Mouse (Mus musculus) small intestine, adult 2 months (tissue): ENCODE results near the gene Klf12. TPM values are rescaled to one million over a fixed set of nuclear protein-coding genes. Genes with fewer than 3 reads are reported as not detected.

Source experiments
- H3K27ac ChIP-seq: fragments of 200-500 bp; 2 replicates; pipeline ENCODE4 v1.5.1; 2012; ENCODE audit warnings: low read depth, low read length, control low read depth, inconsistent platforms; ENCODE audit not compliant: insufficient read depth
- H3K27me3 ChIP-seq: fragments of 200-500 bp; 2 replicates; pipeline ENCODE4 v1.6.1; 2012; ENCODE audit warnings: mild to moderate bottlenecking, moderate library complexity, low read length, inconsistent platforms; ENCODE audit not compliant: control insufficient read depth, insufficient read depth
- H3K36me3 ChIP-seq: fragments of 200-500 bp; 2 replicates; pipeline ENCODE4 v1.6.1; 2012; ENCODE audit warnings: mild to moderate bottlenecking, low read length, control low read depth, inconsistent platforms; ENCODE audit not compliant: control insufficient read depth, insufficient read depth
- H3K4me1 ChIP-seq: fragments of 200-500 bp; 2 replicates; pipeline ENCODE4 v1.6.1; 2012; ENCODE audit warnings: low read length, inconsistent platforms, mixed read lengths; ENCODE audit not compliant: control insufficient read depth, insufficient read depth, insufficient read length
- H3K4me3 ChIP-seq: fragments of 200-500 bp; 2 replicates; pipeline ENCODE4 v1.5.1; 2012; ENCODE audit warnings: low read depth, mild to moderate bottlenecking, control low read depth, inconsistent platforms, low read length, moderate library complexity
- CTCF ChIP-seq: fragments of 200-500 bp; IDR thresholded peaks from 2 replicates; pipeline ENCODE4 v1.5.1; 2012; ENCODE audit warnings: low read depth, mild to moderate bottlenecking, control low read depth, inconsistent platforms, low read length, moderate library complexity, mixed read lengths; ENCODE audit not compliant: insufficient replicate concordance, insufficient read length; ENCODE audit errors: extremely low read depth
- POLR2A ChIP-seq: fragments of 200-500 bp; IDR thresholded peaks from 2 replicates; pipeline ENCODE4 v1.6.1; 2012; ENCODE audit warnings: low read depth, mild to moderate bottlenecking, control low read depth, inconsistent platforms, low read length, moderate library complexity
- WGBS: fragments of 180-500 bp; shearing (Covaris S2); methylation state at CpG from one replicate; pipeline ENCODE4 v1.1.7; 2018; 5-methylcytosine and 5-hydroxymethylcytosine counted together
- polyA plus RNA-seq: library from polyadenylated mRNA; depleted of rRNA; stranded (reverse); fragments of >200 nt; gene quantifications from 2 replicates; pipeline ENCODE4 v1.2.3, GENCODE M21; 2012

The Klf12 gene
- polyA plus RNA-seq, 1 experiment: 1.1 TPM

DNA sequence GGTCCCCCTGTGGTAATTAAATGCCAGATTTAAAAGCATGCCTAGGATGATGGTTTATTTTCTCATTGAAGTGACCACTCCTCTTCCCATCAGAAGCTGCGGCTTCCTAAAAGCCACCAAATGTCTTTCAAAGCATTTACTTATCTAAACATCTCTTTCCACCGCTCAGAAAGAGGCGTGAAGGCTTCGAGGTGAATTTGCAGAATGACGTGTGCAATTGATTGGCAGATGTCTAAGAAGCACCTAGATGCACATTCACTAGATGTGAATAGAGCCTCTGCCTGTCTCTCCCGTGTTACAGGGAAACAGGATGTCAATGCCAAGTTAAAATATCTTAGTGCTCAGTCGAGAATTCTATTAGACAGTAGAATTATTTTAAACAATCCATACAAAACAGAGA lies 1.8 kb downstream of the Klf12 start:
- Histone ChIP-seq H3K27ac (no peak overlapping the region), H3K36me3 (no peaks in the 10 kb centered on the region), H3K4me3 (no peak overlapping the region), H3K27me3 (peaks cover 26% of the 10 kb centered on the region), H3K4me1 (peaks cover 16% of the 10 kb centered on the region)
- 14% methylated on average over 7 of the region's 7 CpGs for WGBS
- TF ChIP-seq CTCF: no peak
- no peak for TF ChIP-seq POLR2A

DNA sequence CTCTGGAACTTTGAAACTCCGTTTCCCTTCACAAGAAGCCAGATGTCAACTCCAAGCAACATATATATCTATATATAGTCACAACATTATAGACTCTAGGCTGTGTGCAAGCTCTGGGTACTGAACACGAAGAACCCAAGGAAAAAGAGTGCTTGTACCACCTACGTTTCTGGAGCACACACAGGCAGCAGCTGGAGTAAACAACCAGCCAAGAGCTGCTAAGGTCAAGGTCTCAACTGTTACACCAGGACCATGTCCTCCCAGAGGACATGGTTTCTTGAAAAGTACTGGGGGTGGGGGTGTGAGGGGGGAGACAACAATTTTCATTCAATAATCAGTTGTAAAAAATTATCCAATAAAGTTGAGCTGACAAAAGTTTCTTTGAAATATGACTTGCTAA lies 2.7 kb downstream of the Klf12 start:
- H3K36me3 ChIP-seq: no peaks in the 10 kb centered on the region
- 30% methylated on average over 3 of the region's 3 CpGs for WGBS
- TF ChIP-seq POLR2A (no peak), CTCF (no peak)

DNA sequence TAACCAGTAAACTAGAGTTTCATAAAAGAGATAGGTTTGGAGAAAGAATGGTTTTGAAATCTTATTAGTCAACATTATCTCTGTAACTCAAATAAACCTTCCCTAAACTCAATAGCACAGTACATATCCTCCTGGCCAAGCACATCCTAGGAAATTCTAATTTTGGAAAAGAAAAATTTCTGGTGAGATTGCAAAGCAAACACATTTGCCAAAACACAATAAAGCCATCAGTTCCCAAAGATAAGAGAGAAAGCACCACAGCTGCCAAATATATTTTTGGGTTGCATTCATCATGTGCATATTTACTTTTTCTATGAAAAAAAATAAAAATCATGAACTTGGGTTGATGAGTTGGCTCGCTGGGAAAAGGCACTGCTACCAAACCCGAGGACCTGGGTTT lies 10.3 kb downstream of the Klf12 start:
- H3K4me3 ChIP-seq: no peak overlapping the region
- no peaks in the 10 kb centered on the region for H3K4me1 ChIP-seq
- no peaks in the 10 kb centered on the region for H3K36me3 ChIP-seq
- H3K27ac ChIP-seq: no peak overlapping the region
- 80% methylated on average over 2 of the region's 2 CpGs for WGBS
- TF ChIP-seq POLR2A: no peak
- H3K27me3 ChIP-seq: no peaks in the 10 kb centered on the region

More for the DNA sequence above, 2.7 kb downstream of the Klf12 start:
- H3K4me3 ChIP-seq: no peak overlapping the region
- H3K27ac ChIP-seq: no peak overlapping the region
- peaks cover 26% of the 10 kb centered on the region for H3K27me3 ChIP-seq
- H3K4me1 ChIP-seq: peaks cover 16% of the 10 kb centered on the region

DNA sequence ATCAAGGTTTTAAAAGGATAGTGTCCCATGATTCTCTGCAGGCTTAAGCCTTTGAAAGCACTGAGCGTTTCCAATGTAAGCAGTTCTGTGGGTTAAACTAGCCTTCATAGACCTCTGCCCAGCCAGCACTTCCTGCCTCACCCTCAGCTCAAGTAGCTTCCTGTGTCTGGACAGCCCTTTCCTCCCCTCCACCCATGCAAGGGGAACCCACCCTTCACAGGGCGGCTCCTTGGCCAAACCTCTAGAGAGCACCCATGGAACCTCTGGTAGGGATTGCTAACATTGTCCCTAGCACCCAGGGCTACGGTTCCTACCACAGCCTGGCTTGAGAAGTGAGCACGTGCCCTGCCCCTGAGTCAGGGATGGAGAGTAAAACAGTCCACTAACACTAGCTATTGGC lies 23.9 kb downstream of the Klf12 start:
- TF ChIP-seq POLR2A (no peak), CTCF (no peak)
- no peak overlapping the region for H3K4me3 ChIP-seq
- H3K36me3 ChIP-seq: no peaks in the 10 kb centered on the region
- no peaks in the 10 kb centered on the region for H3K27me3 ChIP-seq
- H3K27ac ChIP-seq: no peak overlapping the region
- WGBS: 73% methylated on average over 4 of the region's 4 CpGs
- no peaks in the 10 kb centered on the region for H3K4me1 ChIP-seq

DNA sequence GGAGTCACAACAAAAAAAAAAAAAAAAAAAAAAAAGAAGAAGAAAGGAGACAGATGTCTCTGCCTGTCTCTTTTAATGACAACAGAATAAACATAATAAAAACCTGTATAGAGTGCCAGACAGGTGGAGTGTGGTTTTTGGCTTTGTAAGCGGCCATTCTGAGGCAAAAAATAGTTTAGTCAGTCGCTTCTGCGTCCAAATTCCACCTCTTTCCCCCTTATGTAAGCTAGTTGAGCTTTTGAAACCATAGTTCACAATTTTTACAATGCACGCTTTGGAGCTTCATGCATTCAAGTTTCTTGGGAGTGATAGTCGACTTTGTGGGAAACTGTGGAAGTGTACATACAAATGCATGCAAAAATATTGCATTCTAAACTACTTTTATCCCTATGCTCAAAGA lies 41.4 kb downstream of the Klf12 start:
- Histone ChIP-seq H3K4me1 (no peaks in the 10 kb centered on the region), H3K27me3 (no peaks in the 10 kb centered on the region), H3K27ac (no peak overlapping the region), H3K4me3 (no peak overlapping the region), H3K36me3 (no peaks in the 10 kb centered on the region)
- no peak for TF ChIP-seq POLR2A
- TF ChIP-seq CTCF: no peak
- 78% methylated on average over 5 of the region's 5 CpGs for WGBS

DNA sequence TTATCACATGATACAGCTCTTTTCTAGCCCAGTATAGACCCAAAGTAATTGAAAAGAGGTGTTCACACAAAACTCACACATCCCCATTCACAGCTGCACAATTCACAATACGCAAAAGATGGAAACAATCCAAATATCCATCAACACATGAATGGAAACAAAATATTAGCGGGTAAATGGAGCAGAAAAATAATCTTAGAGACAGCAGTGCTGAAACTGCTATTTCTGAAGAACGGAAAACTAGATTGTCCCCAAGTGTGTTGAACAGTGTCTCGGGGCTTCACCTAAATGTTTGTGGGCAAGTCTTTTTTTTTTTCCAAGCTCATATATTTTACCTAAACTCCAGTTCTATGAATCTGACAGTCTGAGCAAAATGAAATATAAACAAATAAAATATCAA lies 44.6 kb downstream of the Klf12 start:
- TF ChIP-seq POLR2A (no peak), CTCF (no peak)
- Histone ChIP-seq H3K36me3 (no peaks in the 10 kb centered on the region), H3K4me1 (no peaks in the 10 kb centered on the region), H3K4me3 (no peak overlapping the region), H3K27me3 (no peaks in the 10 kb centered on the region), H3K27ac (no peak overlapping the region)
- 89% methylated on average over 4 of the region's 4 CpGs for WGBS

DNA sequence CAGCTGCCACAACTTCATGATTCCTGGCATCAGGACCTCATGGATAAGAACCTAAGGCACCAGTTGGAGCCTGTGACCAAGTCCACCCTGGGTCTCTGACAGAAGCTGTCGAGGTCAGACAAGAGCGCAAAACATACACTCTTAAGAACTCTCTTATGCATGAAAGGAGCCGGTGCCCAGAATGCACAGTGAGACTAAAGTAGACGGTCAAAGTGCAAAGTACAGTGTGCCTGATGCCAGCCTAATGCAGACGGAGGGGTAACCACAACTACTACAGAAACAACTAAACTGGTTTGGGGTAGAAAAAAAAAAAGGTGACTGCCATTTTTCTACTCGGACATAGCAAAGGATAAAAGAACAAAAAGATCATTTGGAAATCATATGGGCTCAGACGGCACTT lies 47.7 kb downstream of the Klf12 start:
- Histone ChIP-seq H3K4me1 (no peaks in the 10 kb centered on the region), H3K4me3 (no peak overlapping the region), H3K36me3 (no peaks in the 10 kb centered on the region), H3K27me3 (no peaks in the 10 kb centered on the region), H3K27ac (no peak overlapping the region)
- WGBS: 35% methylated on average over 7 of the region's 7 CpGs
- no peak for TF ChIP-seq POLR2A
- no peak for TF ChIP-seq CTCF

DNA sequence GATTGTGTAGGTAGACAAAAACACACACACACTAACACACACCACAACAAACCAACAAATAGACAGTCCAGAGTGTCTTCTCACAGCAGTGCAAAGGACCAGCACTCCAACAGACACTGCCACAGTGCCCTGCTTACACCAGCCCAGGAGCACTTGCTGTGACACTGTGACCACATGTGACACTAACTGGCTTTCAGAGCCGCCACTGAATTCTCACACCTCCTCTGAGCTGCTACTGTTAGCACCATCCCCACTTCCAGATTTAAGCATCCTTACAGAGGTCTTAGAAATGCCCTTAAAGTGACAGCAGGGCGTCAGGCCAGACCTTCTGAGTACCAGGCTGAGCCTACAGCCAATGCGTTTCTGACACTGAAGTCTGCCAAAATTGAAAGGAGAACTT lies 48.7 kb downstream of the Klf12 start:
- no peaks in the 10 kb centered on the region for H3K27me3 ChIP-seq
- TF ChIP-seq POLR2A (no peak), CTCF (no peak)
- H3K4me3 ChIP-seq: no peak overlapping the region
- H3K4me1 ChIP-seq: no peaks in the 10 kb centered on the region
- no peak overlapping the region for H3K27ac ChIP-seq
- H3K36me3 ChIP-seq: no peaks in the 10 kb centered on the region
- 62% methylated on average over 3 of the region's 3 CpGs for WGBS
